Mouse (Mus musculus) frontal cortex, postnatal 36 days (tissue): ENCODE data around the gene Il17rb.

Experiments used
- DNase-seq, 2 experiments: peaks; one replicate each; pipeline ENCODE4 v3.0.0; 2022; ENCODE audit warnings: low spot score in 2 of 2

The Il17rb gene

DNA sequence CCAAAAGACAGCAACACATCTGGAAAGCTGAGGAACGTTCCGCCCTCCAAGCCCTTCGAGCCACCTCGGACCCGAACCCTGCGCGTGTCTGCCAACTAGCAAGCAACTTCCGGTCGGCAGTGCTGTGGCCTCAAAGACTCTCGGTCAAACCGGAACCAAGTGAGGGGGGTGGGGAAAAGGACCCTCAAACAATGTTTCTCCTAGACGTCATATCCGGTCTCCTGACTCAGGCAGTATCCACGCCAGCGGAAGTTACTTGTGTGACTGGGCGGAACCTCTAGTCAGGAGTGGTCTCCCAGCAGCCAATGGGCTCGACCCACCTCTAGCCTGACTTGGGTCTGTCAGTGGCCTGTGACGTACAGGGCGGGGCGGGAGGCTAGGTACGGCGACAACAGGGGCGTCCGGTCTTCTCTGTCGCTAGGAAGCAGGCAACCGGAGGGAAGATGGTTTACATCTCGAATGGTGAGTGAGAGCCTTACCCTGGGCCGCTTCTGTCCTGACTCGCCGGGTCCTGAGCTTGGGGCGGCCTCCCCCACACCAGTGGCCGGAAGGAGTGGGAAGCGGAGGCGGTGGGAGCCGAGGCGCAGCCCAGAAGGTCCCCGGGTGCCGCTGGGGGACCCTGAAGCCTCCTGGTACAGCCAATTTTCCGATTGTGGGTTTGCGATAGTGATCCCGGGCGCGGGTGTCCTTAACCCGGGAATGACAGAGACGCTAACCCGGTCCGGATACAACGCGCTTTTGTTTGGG, 40.4 kb downstream of the Il17rb start, which contains the start of gene Selenok:
Gene Selenok, plus strand, starts transcription at position 234 of the 747 bp plus-strand sequence.
- DNase-seq: peak; percentile 92 to 98

GRCm38 (mm10) chr14:29967611-29968010, 41.1 kb downstream of the Il17rb start:
- no peak for DNase-seq

DNA sequence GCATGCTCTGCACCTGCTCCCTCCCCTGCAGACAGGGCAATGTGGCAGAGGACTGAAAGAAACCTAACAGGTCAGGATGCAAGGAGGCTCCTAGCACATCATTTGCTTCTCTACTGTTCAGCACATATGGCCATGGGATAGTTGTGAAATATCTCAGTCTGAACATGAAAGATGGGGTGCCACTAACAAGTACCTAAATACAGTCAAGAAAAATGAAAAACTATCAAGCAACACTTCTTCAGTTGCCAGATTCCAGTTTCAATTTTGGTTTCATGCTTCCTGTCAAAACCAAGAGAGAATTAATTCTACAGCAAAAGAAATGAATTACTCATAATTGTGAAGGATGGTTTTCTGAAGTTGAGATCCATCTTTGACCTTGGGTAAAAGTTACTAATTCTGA, 51.3 kb downstream of the Il17rb start:
- no peak for DNase-seq

- DNase-seq: no peak
Measured at GRCm38 (mm10) chr14:29950805-29951204, 57.9 kb downstream of the Il17rb start.

GRCm38 (mm10) chr14:29946761-29947309, 61.9 kb downstream of the Il17rb start:
- DNase-seq: no peak
